Mouse (Mus musculus) cortical plate, adult 2 months (tissue): ENCODE data around the gene Hoxa2. TPM values are rescaled to one million over a fixed set of nuclear protein-coding genes. Genes with fewer than 3 reads are reported as not detected.

Experiments
- H3K27ac ChIP-seq: fragments of 200-500 bp; 2 replicates; pipeline ENCODE4 v1.5.1; 2012; ENCODE audit warnings: low read length, control low read depth, inconsistent platforms; ENCODE audit not compliant: insufficient read depth
- H3K4me1 ChIP-seq: fragments of 200-500 bp; 2 replicates; pipeline ENCODE4 v1.6.1; 2011; ENCODE audit warnings: low read length; ENCODE audit not compliant: control insufficient read depth, insufficient read depth
- H3K4me3 ChIP-seq: fragments of 200-500 bp; 2 replicates; pipeline ENCODE4 v1.5.1; 2011; ENCODE audit warnings: mild to moderate bottlenecking, low read length, control low read depth; ENCODE audit not compliant: insufficient read depth
- CTCF ChIP-seq: fragments of 200-500 bp; IDR thresholded peaks from 2 replicates; pipeline ENCODE4 v1.5.1; 2011; ENCODE audit warnings: mild to moderate bottlenecking, control low read depth, low read length; ENCODE audit not compliant: insufficient read depth; ENCODE audit errors: extremely low read depth
- POLR2A ChIP-seq: fragments of 200-500 bp; IDR thresholded peaks from 2 replicates; pipeline ENCODE4 v1.6.1; 2011; ENCODE audit warnings: mild to moderate bottlenecking, low read length, control low read depth; ENCODE audit not compliant: insufficient read depth; ENCODE audit errors: extremely low read depth
- polyA plus RNA-seq: library from polyadenylated mRNA; depleted of rRNA; stranded (reverse); fragments of >200 nt; gene quantifications from 2 replicates; pipeline ENCODE4 v1.2.3, GENCODE M21; 2012

The Hoxa2 gene
- polyA plus RNA-seq, 1 experiment: not detected

DNA sequence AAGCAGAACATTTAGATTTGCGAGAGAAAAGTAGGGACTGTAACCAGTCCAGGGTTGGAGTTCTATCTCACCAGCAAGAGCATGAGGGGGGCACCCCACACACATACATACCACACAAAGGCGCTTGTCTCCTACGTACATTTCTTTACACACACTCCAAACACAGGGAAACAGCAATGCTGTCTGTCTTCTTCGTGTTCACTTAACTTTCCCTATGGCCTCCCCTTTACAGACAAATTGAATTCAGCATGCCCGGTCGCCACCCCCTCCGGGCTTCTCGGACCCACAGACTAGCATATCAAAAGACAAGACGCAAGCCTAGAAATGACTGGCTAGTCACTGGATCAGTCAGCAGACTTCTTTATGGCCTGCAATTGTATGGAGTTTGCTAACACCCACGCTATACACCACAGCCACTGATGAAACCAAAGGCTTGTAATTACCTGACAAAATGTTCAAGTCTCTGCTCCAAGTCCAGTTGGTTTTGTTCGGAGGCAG, 15.6 kb upstream of the Hoxa2 start:
- H3K4me1 ChIP-seq: no peaks in the 10 kb centered on the region
- no peak overlapping the region for H3K4me3 ChIP-seq
- H3K27ac ChIP-seq: no peak overlapping the region
- TF ChIP-seq POLR2A (no peak), CTCF (no peak)

- H3K4me1 ChIP-seq: no peaks in the 10 kb centered on the region
- H3K27ac ChIP-seq: no peak overlapping the region
- no peak overlapping the region for H3K4me3 ChIP-seq
- no peak for TF ChIP-seq POLR2A
- TF ChIP-seq CTCF: no peak
These were observed 15.1 kb upstream of the Hoxa2 start for GRCm38 (mm10) chr6:52179690-52180089.

- H3K27ac ChIP-seq: no peak overlapping the region
- no peaks in the 10 kb centered on the region for H3K4me1 ChIP-seq
- no peak overlapping the region for H3K4me3 ChIP-seq
- no peak for TF ChIP-seq POLR2A
- no peak for TF ChIP-seq CTCF
These were observed 14.5 kb upstream of the Hoxa2 start for GRCm38 (mm10) chr6:52178918-52179665.

GRCm38 (mm10) chr6:52177806-52178205, 13.2 kb upstream of the Hoxa2 start:
- no peak overlapping the region for H3K27ac ChIP-seq
- H3K4me3 ChIP-seq: no peak overlapping the region
- TF ChIP-seq CTCF (no peak), POLR2A (no peak)
- H3K4me1 ChIP-seq: no peaks in the 10 kb centered on the region

GRCm38 (mm10) chr6:52177061-52177735, 12.6 kb upstream of the Hoxa2 start, which contains the start of gene 5730596B20Rik:
Gene 5730596B20Rik (plus strand): TSS chr6:52177498.
- Histone ChIP-seq H3K27ac (no peak within 1 kb of the TSS), H3K4me3 (no peak within 1 kb of the TSS), H3K4me1 (no peaks in the 10 kb centered on the region)
- TF ChIP-seq CTCF (no peak), POLR2A (no peak)

- H3K4me3 ChIP-seq: no peak overlapping the region
- H3K27ac ChIP-seq: no peak overlapping the region
- TF ChIP-seq CTCF (no peak), POLR2A (no peak)
- H3K4me1 ChIP-seq: no peaks in the 10 kb centered on the region
These were observed 11.8 kb upstream of the Hoxa2 start for GRCm38 (mm10) chr6:52176391-52176790.

GRCm38 (mm10) chr6:52175864-52176263, 11.2 kb upstream of the Hoxa2 start:
- Histone ChIP-seq H3K4me1 (no peaks in the 10 kb centered on the region), H3K27ac (no peak overlapping the region), H3K4me3 (no peak overlapping the region)
- TF ChIP-seq POLR2A: no peak

- no peak overlapping the region for H3K4me3 ChIP-seq
- TF ChIP-seq POLR2A (no peak), CTCF (no peak)
- no peak overlapping the region for H3K27ac ChIP-seq
- H3K4me1 ChIP-seq: no peaks in the 10 kb centered on the region
These were observed 10.5 kb upstream of the Hoxa2 start for GRCm38 (mm10) chr6:52174968-52175751.

- no peaks in the 10 kb centered on the region for H3K4me1 ChIP-seq
- H3K4me3 ChIP-seq: no peak overlapping the region
- no peak for TF ChIP-seq POLR2A
- no peak for TF ChIP-seq CTCF
- no peak overlapping the region for H3K27ac ChIP-seq
These were observed 9.0 kb upstream of the Hoxa2 start for GRCm38 (mm10) chr6:52173648-52174047.

GRCm38 (mm10) chr6:52172501-52172900, 7.9 kb upstream of the Hoxa2 start:
- H3K4me3 ChIP-seq: no peak overlapping the region
- no peak overlapping the region for H3K27ac ChIP-seq
- no peak for TF ChIP-seq POLR2A
- no peak for TF ChIP-seq CTCF
- H3K4me1 ChIP-seq: no peaks in the 10 kb centered on the region
